Mouse (Mus musculus) frontal cortex, postnatal 10 days (tissue): ENCODE data around the gene Gpr142.

Experiments
- DNase-seq, 2 experiments: peaks; one replicate each; pipeline ENCODE4 v3.0.0; 2022; ENCODE audit warnings: low spot score in 2 of 2, mixed read lengths in 1 of 2

Gpr142 gene

GRCm38 (mm10) chr11:114844464-114845220, 45.9 kb downstream of the Gpr142 start:
- no peak for DNase-seq

DNA sequence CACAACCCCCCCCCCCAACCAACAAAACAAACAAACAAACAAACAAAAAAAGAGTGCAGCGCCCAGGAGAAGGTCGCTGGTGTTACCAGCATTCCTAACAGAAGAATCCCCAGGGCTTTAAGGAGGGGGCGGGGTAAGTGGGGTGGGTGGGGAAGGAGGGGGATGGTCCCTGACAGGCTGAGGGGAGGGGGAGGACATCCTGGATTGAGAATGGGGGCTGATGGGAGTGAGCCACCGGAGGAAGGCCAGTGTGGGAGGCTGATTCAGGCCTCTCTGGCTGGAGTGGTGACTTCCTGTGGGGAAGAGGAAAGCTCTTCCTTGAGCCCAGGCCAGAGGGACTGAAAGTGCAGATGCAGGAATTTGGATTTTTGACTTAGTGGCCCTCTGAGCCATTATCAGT, 47.6 kb downstream of the Gpr142 start:
- DNase-seq = no peak

DNA sequence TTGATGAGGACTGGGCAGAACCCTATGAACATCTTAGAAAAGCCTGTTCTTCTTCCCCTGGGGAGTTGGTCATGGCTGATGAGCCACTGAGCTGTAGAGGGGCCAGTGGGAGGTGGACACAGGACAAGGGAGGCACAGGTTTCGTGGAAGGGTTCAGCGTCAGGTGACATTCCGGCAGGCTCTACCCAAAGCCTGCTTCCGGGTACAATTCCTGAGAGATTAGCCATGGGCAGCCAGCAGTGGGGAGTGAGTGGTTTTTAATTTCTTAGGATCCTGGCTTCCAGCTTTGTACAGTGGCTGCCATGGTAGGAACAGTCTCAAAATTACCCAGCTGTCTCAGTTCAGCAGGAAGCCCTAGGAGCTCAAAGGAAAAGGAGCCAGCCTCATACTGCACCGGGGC, 48.3 kb downstream of the Gpr142 start:
- no peak for DNase-seq

- DNase-seq = no peak
Observed at GRCm38 (mm10) chr11:114849572-114849971, 50.8 kb downstream of the Gpr142 start.

- no peak for DNase-seq
Observed at GRCm38 (mm10) chr11:114850066-114850451, 51.3 kb downstream of the Gpr142 start.

DNA sequence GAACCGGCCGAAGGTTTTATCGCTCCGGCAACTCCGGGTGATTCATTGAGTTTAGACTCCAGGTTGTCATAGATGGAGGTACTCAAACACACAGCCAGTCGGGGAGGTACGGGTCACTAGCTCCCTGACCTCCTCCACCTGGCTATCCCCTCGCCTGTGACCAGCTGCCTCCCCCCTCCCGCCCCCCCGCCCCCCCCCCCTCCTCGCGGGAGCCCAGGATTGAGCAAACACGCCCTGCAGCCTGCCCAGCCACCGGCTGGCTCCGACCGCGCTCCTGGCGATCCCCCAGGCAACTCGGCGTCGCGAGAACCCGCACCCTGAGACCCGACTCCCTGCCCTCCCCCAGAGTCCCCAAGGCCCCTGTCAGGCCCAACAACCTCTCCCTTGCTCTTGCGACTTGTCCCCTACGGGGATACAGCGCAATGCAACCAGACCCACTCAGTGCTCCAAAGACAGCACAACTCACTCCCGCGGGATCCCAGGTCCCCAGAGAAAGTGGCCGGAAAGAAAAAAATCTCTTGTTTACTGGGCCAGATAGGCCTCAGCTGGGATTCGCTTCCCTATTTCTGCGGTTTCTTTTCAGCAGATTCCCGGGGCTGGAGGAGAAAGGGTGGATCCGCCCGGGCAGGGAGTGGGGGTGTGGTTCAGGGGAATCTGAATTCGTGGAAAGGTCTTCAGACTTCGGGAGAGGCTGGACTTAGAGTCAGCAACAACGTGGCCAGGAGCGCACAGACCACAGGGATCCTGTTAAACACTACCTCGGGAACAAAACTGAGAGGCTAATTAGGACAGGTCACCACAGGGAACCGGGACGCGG, 51.9 kb downstream of the Gpr142 start, which contains the start of gene Gprc5c:
TSS of gene Gprc5c (plus strand) at position 701 of the 817 bp plus-strand sequence.
- DNase-seq = no peak

- DNase-seq = peak in 1 of 2 experiments; percentile 12
Observed at GRCm38 (mm10) chr11:114851269-114851607, 52.5 kb downstream of the Gpr142 start.

- DNase-seq = peak in 1 of 2 experiments; percentile 30
Observed at GRCm38 (mm10) chr11:114851608-114852310, 53.0 kb downstream of the Gpr142 start.

DNA sequence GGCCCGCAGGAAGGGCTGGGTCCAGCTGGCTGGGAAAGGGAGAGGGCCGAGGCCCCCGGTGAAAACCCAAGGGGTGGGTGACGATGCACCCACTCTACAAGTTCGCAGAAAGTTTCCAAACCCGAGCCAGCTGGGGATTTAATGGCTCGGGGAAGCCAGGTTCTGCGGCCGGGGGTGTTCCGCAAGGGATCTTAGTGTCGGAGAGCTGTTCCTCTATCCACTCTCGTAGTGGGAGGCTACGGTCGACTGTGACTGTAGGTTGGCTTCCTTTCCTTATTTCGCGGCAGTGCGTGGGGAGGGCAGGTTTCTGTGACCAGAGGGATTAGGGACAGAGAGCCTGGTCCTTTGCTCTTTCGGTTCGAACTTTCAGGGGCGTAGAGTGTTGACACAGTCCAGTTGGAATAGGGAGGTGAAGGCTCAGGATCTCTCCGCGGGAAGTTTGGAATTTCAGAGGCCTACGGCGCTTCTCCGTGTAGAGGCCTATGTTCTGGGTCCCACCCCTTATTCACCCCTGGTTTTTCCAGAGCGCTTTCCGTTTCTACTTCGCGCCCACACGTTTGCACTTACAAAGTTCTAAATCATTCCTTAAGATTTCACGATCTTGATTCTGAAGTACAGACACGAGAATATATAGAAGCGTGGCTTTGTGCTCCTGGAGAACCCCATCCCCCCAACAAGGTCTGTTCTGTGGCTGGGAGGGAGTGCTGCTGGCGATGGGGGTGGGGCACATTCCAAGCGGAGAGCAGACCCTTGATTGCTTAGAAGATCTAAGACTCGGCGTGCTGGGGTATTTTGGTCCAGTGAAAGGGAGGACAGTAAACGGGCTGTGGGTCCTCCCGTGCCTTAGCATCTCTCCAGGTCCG, 53.8 kb downstream of the Gpr142 start:
- DNase-seq = no peak

DNA sequence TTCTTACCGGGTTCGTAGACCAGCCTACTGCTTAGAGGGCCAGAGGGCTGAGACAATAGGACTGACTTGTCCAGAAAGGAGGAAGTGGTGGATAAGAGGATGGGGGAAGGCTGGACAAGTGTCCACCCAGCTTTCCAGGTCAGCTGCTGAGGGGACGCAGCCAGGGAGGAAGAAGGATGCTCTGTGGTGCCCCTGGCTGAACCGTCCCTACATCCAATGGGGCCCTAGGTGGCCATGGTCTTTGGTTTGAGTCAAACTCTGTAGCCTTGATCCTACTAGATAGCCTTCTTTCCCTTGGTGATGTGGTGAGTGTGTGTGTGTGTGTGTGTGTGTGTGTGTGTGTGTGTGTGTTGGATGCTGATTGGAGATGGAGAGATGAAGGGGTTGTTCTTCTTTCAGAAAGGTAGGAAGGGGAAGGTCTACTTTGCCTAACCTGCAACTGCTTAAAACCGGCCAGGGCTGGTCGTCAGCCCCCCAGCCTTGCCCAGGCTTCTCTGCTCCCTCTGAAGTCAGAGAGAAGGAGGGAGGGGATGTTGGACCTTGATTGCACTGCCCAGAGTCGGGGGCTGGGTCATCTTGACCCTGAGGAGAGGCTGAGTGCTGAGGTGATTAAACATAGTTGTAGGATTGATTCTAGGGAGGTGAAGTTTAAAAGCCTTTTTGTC, 54.6 kb downstream of the Gpr142 start:
- no peak for DNase-seq

- DNase-seq = no peak
Observed at GRCm38 (mm10) chr11:114854581-114854980, 55.9 kb downstream of the Gpr142 start.

DNA sequence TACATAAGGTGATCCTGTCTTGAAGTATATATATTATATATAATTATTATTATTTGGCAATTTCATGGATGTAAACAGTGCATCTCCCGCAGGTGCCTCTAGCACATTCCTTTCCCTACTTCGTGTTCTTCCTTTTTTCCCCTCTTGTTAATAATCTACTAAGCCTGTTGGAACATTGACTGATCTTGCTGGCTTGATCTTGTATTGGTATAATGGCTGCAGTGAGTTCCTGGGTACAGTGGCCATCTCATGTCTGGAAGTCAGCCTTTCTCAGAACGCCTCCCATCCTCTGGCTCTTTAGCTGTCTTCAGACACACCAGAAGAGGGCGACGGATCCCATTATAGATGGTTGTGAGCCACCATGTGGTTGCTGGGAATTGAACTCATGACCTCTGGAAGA, 57.4 kb downstream of the Gpr142 start:
- no peak for DNase-seq
